Mouse (Mus musculus) erythroblast, embryonic 14.5 days (primary cell): Measurements from ENCODE around the gene Galnt15.

Experiments
- GATA1 ChIP-seq: IDR thresholded peaks from 2 replicates; pipeline ENCODE4 v1.6.1; 2012; ENCODE audit warnings: low read length, inconsistent platforms, mixed read lengths
- TAL1 ChIP-seq: IDR thresholded peaks from 3 replicates; pipeline ENCODE4 v1.6.1; 2012; ENCODE audit warnings: low read length, inconsistent platforms, mixed read lengths

GRCm38 (mm10) chr14:32091704-32092103, 62.9 kb downstream of the Galnt15 start:
- no peak for TF ChIP-seq GATA1
- no peak for TF ChIP-seq TAL1
